Mouse (Mus musculus) layer of hippocampus, adult 9-11 months (tissue): ENCODE data around the gene Mtus2.

Source experiments
- DNase-seq: peaks from one replicate; pipeline ENCODE4 v3.0.0; 2022

The Mtus2 gene

GRCm38 (mm10) chr5:147959088-147959487 lies 2.0 kb downstream of the Mtus2 start:
- DNase-seq: peak; percentile 64

GRCm38 (mm10) chr5:147960793-147961192 lies 3.7 kb downstream of the Mtus2 start:
- no peak for DNase-seq

- DNase-seq: no peak
These were observed 6.9 kb downstream of the Mtus2 start for GRCm38 (mm10) chr5:147963820-147964580.

- no peak for DNase-seq
These were observed 7.7 kb downstream of the Mtus2 start for GRCm38 (mm10) chr5:147964776-147965175.

GRCm38 (mm10) chr5:147966646-147967045 lies 9.5 kb downstream of the Mtus2 start:
- no peak for DNase-seq

GRCm38 (mm10) chr5:147969566-147969965 lies 12.4 kb downstream of the Mtus2 start:
- DNase-seq: no peak

- no peak for DNase-seq
These were observed 18.9 kb downstream of the Mtus2 start for GRCm38 (mm10) chr5:147976001-147976400.

GRCm38 (mm10) chr5:147980606-147981005 lies 23.5 kb downstream of the Mtus2 start:
- peak; percentile 30 for DNase-seq

GRCm38 (mm10) chr5:147990289-147990688 lies 33.2 kb downstream of the Mtus2 start:
- no peak for DNase-seq

GRCm38 (mm10) chr5:147990775-147991174 lies 33.7 kb downstream of the Mtus2 start:
- DNase-seq: no peak

- DNase-seq: peak; percentile 22
These were observed 35.7 kb downstream of the Mtus2 start for GRCm38 (mm10) chr5:147992581-147993378.

GRCm38 (mm10) chr5:148005263-148005662 lies 48.1 kb downstream of the Mtus2 start:
- DNase-seq: no peak

GRCm38 (mm10) chr5:148012156-148012555 lies 55.0 kb downstream of the Mtus2 start:
- DNase-seq: no peak

GRCm38 (mm10) chr5:148014133-148014854 lies 57.2 kb downstream of the Mtus2 start:
- no peak for DNase-seq

GRCm38 (mm10) chr5:148015383-148015782 lies 58.3 kb downstream of the Mtus2 start:
- DNase-seq: no peak

GRCm38 (mm10) chr5:148017371-148017770 lies 60.3 kb downstream of the Mtus2 start:
- no peak for DNase-seq

- no peak for DNase-seq
These were observed 65.7 kb downstream of the Mtus2 start for GRCm38 (mm10) chr5:148022784-148023183.

- DNase-seq: peak; percentile 7
These were observed 69.6 kb downstream of the Mtus2 start for GRCm38 (mm10) chr5:148026401-148027349.

GRCm38 (mm10) chr5:148027985-148028384 lies 70.9 kb downstream of the Mtus2 start:
- DNase-seq: no peak

- no peak for DNase-seq
These were observed 84.5 kb downstream of the Mtus2 start for GRCm38 (mm10) chr5:148041661-148042060.

GRCm38 (mm10) chr5:148048200-148048599 lies 91.1 kb downstream of the Mtus2 start:
- DNase-seq: no peak

- DNase-seq: no peak
These were observed 92.2 kb downstream of the Mtus2 start for GRCm38 (mm10) chr5:148049304-148049703.
